Mouse (Mus musculus) erythroblast, embryonic 14.5 days (primary cell): ENCODE results near the gene Fezf2.

Source experiments
- GATA1 ChIP-seq: IDR thresholded peaks from 2 replicates; pipeline ENCODE4 v1.6.1; 2012; ENCODE audit warnings: low read length, inconsistent platforms, mixed read lengths
- TAL1 ChIP-seq: IDR thresholded peaks from 3 replicates; pipeline ENCODE4 v1.6.1; 2012; ENCODE audit warnings: low read length, inconsistent platforms, mixed read lengths

DNA sequence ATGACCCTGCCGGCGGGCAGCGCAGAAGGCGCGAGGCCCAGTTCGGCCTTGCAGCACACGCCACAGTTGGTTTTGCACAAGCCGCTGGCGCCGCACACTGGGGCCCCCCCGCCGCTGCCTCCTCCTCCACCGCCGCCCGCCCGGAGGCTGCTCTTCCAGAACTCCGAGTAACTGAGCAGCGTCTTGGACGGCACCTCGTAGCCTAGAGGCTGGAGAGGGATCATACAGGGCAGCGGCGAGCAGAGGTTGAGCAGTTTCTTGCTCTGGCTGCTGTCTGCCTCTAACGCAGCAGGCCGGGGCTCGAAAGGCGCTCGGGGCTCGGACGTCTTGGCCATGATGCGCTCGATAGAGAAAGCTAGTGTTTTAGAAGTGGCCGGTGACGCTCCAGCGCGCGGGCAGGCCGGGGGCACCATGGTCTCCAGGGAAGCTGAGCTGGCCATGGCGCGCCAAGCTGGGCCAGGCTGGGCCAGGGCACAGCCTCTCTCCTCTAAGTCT, 3.2 kb downstream of the Fezf2 start:
- TF ChIP-seq TAL1 (no peak), GATA1 (no peak)
